Mouse (Mus musculus) heart, adult 2 months (tissue): Measurements from ENCODE around the gene Cst9.

Source experiments
- CTCF ChIP-seq: fragments of 200-600 bp; IDR thresholded peaks from 2 replicates; pipeline ENCODE4 v1.8.1; 2022; ENCODE audit warnings: antibody characterized with exemption, mild to moderate bottlenecking, moderate library complexity
- EP300 ChIP-seq: fragments of 200-500 bp; IDR thresholded peaks from 2 replicates; pipeline ENCODE4 v1.6.1; 2011; ENCODE audit warnings: low read depth, low read length, control low read depth; ENCODE audit not compliant: insufficient read depth
- POLR2A ChIP-seq: fragments of 200-500 bp; IDR thresholded peaks from 2 replicates; pipeline ENCODE4 v1.6.1; 2011; ENCODE audit warnings: mild to moderate bottlenecking, low read depth, low read length, control low read depth; ENCODE audit not compliant: insufficient read depth

DNA sequence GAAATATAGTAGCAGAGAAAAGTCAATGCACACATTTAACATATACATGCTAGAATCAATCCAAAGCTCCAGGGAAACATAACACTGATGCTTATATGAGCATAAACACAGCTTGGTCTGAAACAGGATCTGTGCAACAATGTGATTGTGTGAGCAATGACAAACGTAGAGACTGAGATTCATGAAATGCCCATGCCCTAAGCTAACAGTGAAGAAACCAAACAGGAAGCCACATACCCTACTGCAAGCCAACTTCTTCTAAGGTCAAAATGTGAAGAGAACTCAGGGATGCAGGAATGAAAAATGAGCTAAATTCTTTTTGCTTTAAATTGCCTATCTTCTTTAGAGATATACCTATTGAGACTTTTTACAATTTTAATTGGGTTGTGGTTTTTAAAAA lies 34.0 kb downstream of the Cst9 start:
- TF ChIP-seq POLR2A (no peak), CTCF (no peak), EP300 (no peak)
